In the genomic region with DNA sequence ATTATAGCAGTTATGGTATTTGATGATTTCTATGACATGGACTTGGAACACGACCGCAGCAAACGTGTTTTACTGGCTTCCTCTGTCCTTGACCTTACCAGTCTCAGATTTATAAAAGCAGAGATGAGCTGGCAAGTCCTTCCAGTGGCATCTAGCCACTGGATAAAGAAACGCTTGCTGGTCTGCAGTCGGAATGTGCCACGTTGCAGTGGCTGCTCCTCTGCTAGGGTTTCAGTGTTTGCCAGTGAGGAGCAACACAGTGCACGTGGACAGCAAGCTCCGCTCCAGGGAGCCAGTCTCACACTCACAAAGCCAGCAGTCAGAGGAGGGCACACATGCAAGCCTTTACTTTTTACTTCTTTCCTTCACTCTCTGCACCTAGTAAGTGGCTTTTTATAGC, we compare ENCODE assay signal across 29 mouse cellular contexts. TPM values are rescaled to one million over a fixed set of nuclear protein-coding genes. Genes with fewer than 3 reads are reported as not detected.
DNase-seq lines count a peak whose midpoint lies in the region; ATAC-seq and TF ChIP-seq lines count a peak whose summit lies in the region.
"Had no signal": no experiment of that assay in that cellular context is flagged by ENCODE, and none has a peak within 500 bp of the region (broad histone marks: within the 10 kb centered on the region; RNA-seq: fewer than 3 reads in every experiment).

No protein-coding gene starts in this region.

- peaks cover 6% of the 10 kb centered on the region; the same call in 1 of the 2 replicates for H3K4me1 ChIP-seq in liver, adult 2 months (ENCODE audit: control insufficient read depth, insufficient read depth, low read length)
- peaks cover 8% of the 10 kb centered on the region for H3K4me1 ChIP-seq in liver, embryonic 12.5 days
- peaks cover 3% of the 10 kb centered on the region; the same call in 1 of the 2 replicates for H3K4me1 ChIP-seq in kidney, embryonic 16.5 days (ENCODE audit: insufficient read depth, low read length)

- peaks cover 4% of the 10 kb centered on the region; the same call in 1 of the 2 replicates for H3K79me2 ChIP-seq in liver, adult 2 months (ENCODE audit: control insufficient read depth, insufficient read depth, low read length)

- no peak overlapping the region for H3K4me3 ChIP-seq in liver, adult 2 months (ENCODE audit: insufficient read depth, low read depth, low read length)
- no peak overlapping the region for H3K4me3 ChIP-seq in liver, embryonic 12.5 days
- no peak overlapping the region for H3K4me3 ChIP-seq in kidney, embryonic 16.5 days (ENCODE audit: low read length)
- H3K4me3 ChIP-seq: embryonic facial prominence, embryonic 13.5 days; erythroblast, embryonic 14.5 days; forebrain, embryonic 13.5 days; limb, embryonic 10.5 days; myocyte; neural tube, embryonic 13.5 days had no signal

- 67% methylated on average over 8 of the region's 8 CpGs for WGBS in liver, adult 2 months
- 84% methylated on average over 8 of the region's 8 CpGs for WGBS in liver, embryonic 12.5 days (ENCODE audit: insufficient replicate concordance)
- 96% methylated on average over 8 of the region's 8 CpGs for WGBS in kidney, embryonic 16.5 days

- no peaks in the 10 kb centered on the region for H3K27me3 ChIP-seq in liver, adult 2 months (ENCODE audit: control insufficient read depth, insufficient read depth, low read length)
- H3K27me3 ChIP-seq in liver, embryonic 12.5 days (replicated peaks), result no peaks in the 10 kb centered on the region
- H3K27me3 ChIP-seq in kidney, embryonic 16.5 days (ENCODE audit: insufficient read depth, low read length), result no peaks in the 10 kb centered on the region
- H3K27me3 ChIP-seq: embryonic facial prominence, embryonic 13.5 days; forebrain, embryonic 13.5 days; neural tube, embryonic 13.5 days had no signal

- H3K36me3 ChIP-seq in liver, adult 2 months (ENCODE audit: control insufficient read depth, insufficient read depth, low read length), result peaks cover 38% of the 10 kb centered on the region
- peaks cover 62% of the 10 kb centered on the region for H3K36me3 ChIP-seq in liver, embryonic 12.5 days
- H3K36me3 ChIP-seq in kidney, embryonic 16.5 days (ENCODE audit: insufficient read depth, low read length), result peaks cover 41% of the 10 kb centered on the region

- TF ChIP-seq POLR2A in liver, adult 2 months (IDR thresholded peaks at IDR 0.05; ENCODE audit: extremely low read depth, insufficient read depth, low read length), result no peak

- ATAC-seq in liver, embryonic 12.5 days, result no peak
- no peak for ATAC-seq in kidney, embryonic 16.5 days (ENCODE audit: low FRiP score, low TSS enrichment)
- ATAC-seq: CD4-positive, CD25-positive, alpha-beta regulatory T cell, adult 4 months; forebrain, embryonic 13.5 days; inflammation-experienced regulatory T-cells, adult 6 months; liver, postnatal 0 days; lung, postnatal 0 days; midbrain, embryonic 16.5 days had no signal

- no peak overlapping the region for H3K9ac ChIP-seq in liver, adult 2 months (ENCODE audit: low read depth, low read length)
- H3K9ac ChIP-seq in liver, embryonic 12.5 days, result no peak overlapping the region
- no peak overlapping the region for H3K9ac ChIP-seq in kidney, embryonic 16.5 days (replicated peaks; ENCODE audit: low read length)
- H3K9ac ChIP-seq: embryonic facial prominence, embryonic 13.5 days; forebrain, embryonic 13.5 days; hindbrain, embryonic 14.5 days; liver, postnatal 0 days; neural tube, embryonic 13.5 days had no signal

- TF ChIP-seq CTCF in liver, adult 2 months (IDR thresholded peaks at IDR 0.05; ENCODE audit: low read depth, low read length), result no peak

- peak; percentile 73 for DNase-seq in gastrocnemius, adult 18-20 months (ENCODE audit: low spot score)
- no peak for DNase-seq in gastrocnemius, postnatal 4 days (ENCODE audit: low spot score in 2 of 2)
- DNase-seq in liver, adult 2 months (ENCODE audit: extremely low read depth, low read depth, low spot score), result peak; percentile 68
- DNase-seq in gastrocnemius, postnatal 10 days, result peak; percentile 32
- DNase-seq in frontal cortex, adult 2 months (ENCODE audit: extremely low spot score in 1 of 2, low spot score in 1 of 2), result no peak
- no peak for DNase-seq in MN1 (ENCODE audit: low spot score)
- DNase-seq: cerebellum, adult 11-12 months; cerebellum, postnatal 10 days; kidney, adult 18-20 months; liver; liver, postnatal 0 days; retina, postnatal 1 day; right cerebral cortex, postnatal 25 days; thymus, postnatal 25 days had no signal

- H3K4me2 ChIP-seq in liver, embryonic 12.5 days, result no peak overlapping the region
- no peak overlapping the region for H3K4me2 ChIP-seq in kidney, embryonic 16.5 days (replicated peaks; ENCODE audit: low read depth, low read length)
- H3K4me2 ChIP-seq: embryonic facial prominence, embryonic 13.5 days; forebrain, embryonic 13.5 days; hindbrain, embryonic 14.5 days; neural tube, embryonic 13.5 days had no signal

- H3K27ac ChIP-seq in liver, adult 2 months (replicated peaks; ENCODE audit: insufficient read depth, low read depth, low read length), result no peak overlapping the region
- no peak overlapping the region for H3K27ac ChIP-seq in liver, embryonic 12.5 days
- no peak overlapping the region for H3K27ac ChIP-seq in kidney, embryonic 16.5 days (ENCODE audit: low read length)
- H3K27ac ChIP-seq: embryonic facial prominence, embryonic 13.5 days; forebrain, embryonic 13.5 days; hindbrain, embryonic 14.5 days; kidney, postnatal 0 days; limb, embryonic 10.5 days; macrophage; neural tube, embryonic 13.5 days had no signal

- no peaks in the 10 kb centered on the region for H3K9me3 ChIP-seq in liver, embryonic 12.5 days (replicated peaks)
- H3K9me3 ChIP-seq in kidney, embryonic 16.5 days (ENCODE audit: low read length), result no peaks in the 10 kb centered on the region
- H3K9me3 ChIP-seq: embryonic facial prominence, embryonic 13.5 days; forebrain, embryonic 13.5 days; limb, embryonic 10.5 days; neural tube, embryonic 13.5 days had no signal

RNA-seq across cellular contexts. Expression of a gene that starts 17.2 kb away (rescaled TPM):
- 100 to 1,000 TPM; 101 to 102 TPM for total RNA-seq in gastrocnemius, adult 18-20 months (2021)
- 10 to 100 TPM; 55.6 to 61.6 TPM for total RNA-seq in gastrocnemius, postnatal 4 days (2021)
- 34.4 and 64.2 TPM in 2 replicates for total RNA-seq in liver, adult 2 months (2014; rRNA removed)
- 13.6 TPM in 2 replicates for polyA plus RNA-seq in liver, adult 2 months (2012; rRNA removed)
- polyA plus RNA-seq in liver, embryonic 12.5 days (2016; fragmentation: Nextera tagmentation; extraction: Ambion mirVana), result 32.5 and 33.1 TPM in 2 replicates
- total RNA-seq in gastrocnemius, postnatal 10 days (2021), result 10 to 100 TPM; 81.0 to 85.2 TPM
- polyA plus RNA-seq in frontal cortex, adult 2 months (2012; rRNA removed), result 28.7 and 32.4 TPM in 2 replicates
- polyA plus RNA-seq in kidney, embryonic 16.5 days (2015; fragmentation: Nextera tagmentation; extraction: Ambion mirVana), result 100 and 102 TPM in 2 replicates

RNA-seq across cellular contexts. Expression of a gene that starts 17.3 kb away (rescaled TPM):
- total RNA-seq in gastrocnemius, adult 18-20 months (2021), result 10 to 100 TPM; 10.5 to 11.9 TPM
- 10 to 100 TPM; 16.3 to 22.9 TPM for total RNA-seq in gastrocnemius, postnatal 4 days (2021)
- 9.1 and 12.1 TPM in 2 replicates for total RNA-seq in liver, adult 2 months (2014; rRNA removed)
- polyA plus RNA-seq in liver, adult 2 months (2012; rRNA removed), result 2.4 and 2.8 TPM in 2 replicates
- polyA plus RNA-seq in liver, embryonic 12.5 days (2016; fragmentation: Nextera tagmentation; extraction: Ambion mirVana), result 34.6 and 35.1 TPM in 2 replicates
- 10 to 100 TPM; 14.5 to 17.6 TPM for total RNA-seq in gastrocnemius, postnatal 10 days (2021)
- 24.8 and 27.9 TPM in 2 replicates for polyA plus RNA-seq in frontal cortex, adult 2 months (2012; rRNA removed)
- 40.8 and 41.2 TPM in 2 replicates for polyA plus RNA-seq in kidney, embryonic 16.5 days (2015; fragmentation: Nextera tagmentation; extraction: Ambion mirVana)

RNA-seq across cellular contexts. Expression of a gene that starts 49.6 kb away (rescaled TPM):
- 10 to 100 TPM; 11.8 to 13.9 TPM for total RNA-seq in gastrocnemius, adult 18-20 months (2021)
- 10 to 100 TPM; 19.7 to 21.9 TPM for total RNA-seq in gastrocnemius, postnatal 4 days (2021)
- total RNA-seq in liver, adult 2 months (2014; rRNA removed), result 16.0 and 18.9 TPM in 2 replicates
- 1.7 and 2.4 TPM in 2 replicates for polyA plus RNA-seq in liver, adult 2 months (2012; rRNA removed)
- 41.1 and 42.1 TPM in 2 replicates for polyA plus RNA-seq in liver, embryonic 12.5 days (2016; fragmentation: Nextera tagmentation; extraction: Ambion mirVana)
- 10 to 100 TPM; 12.8 to 15.1 TPM for total RNA-seq in gastrocnemius, postnatal 10 days (2021)
- polyA plus RNA-seq in frontal cortex, adult 2 months (2012; rRNA removed), result 13.6 and 13.8 TPM in 2 replicates
- polyA plus RNA-seq in kidney, embryonic 16.5 days (2015; fragmentation: Nextera tagmentation; extraction: Ambion mirVana), result 57.5 and 58.7 TPM in 2 replicates

RNA-seq across cellular contexts. Expression of a gene that starts 56.8 kb away (rescaled TPM):
- under 1 TPM in 1 of 2 experiments, not detected in 1; 0.11 TPM for total RNA-seq in gastrocnemius, adult 18-20 months (2021)
- under 1 TPM; 0.16 to 0.22 TPM for total RNA-seq in gastrocnemius, postnatal 4 days (2021)
- total RNA-seq in liver, adult 2 months (2014; rRNA removed), result 2.2 and 2.6 TPM in 2 replicates
- 1.6 TPM in 2 replicates for polyA plus RNA-seq in liver, adult 2 months (2012; rRNA removed)
- polyA plus RNA-seq in liver, embryonic 12.5 days (2016; fragmentation: Nextera tagmentation; extraction: Ambion mirVana), result 0.07 and 0.14 TPM in 2 replicates
- total RNA-seq in gastrocnemius, postnatal 10 days (2021), result under 1 TPM; 0.05 to 0.09 TPM
- 0.15 and 0.22 TPM in 2 replicates for polyA plus RNA-seq in frontal cortex, adult 2 months (2012; rRNA removed)
- polyA plus RNA-seq in kidney, embryonic 16.5 days (2015; fragmentation: Nextera tagmentation; extraction: Ambion mirVana), result 0.16 and 0.17 TPM in 2 replicates
- polyA plus RNA-seq: erythroblast, embryonic 14.5 days; forebrain, embryonic 13.5 days; limb, embryonic 10.5 days; myocyte had no signal

Comparison
In these comparisons a context has a peak if more than half of its experiments do, and no peak if none do; other contexts are left out.
1. DNase-seq: peak in gastrocnemius, adult 18-20 months (single experiment), liver, adult 2 months (single experiment) and gastrocnemius, postnatal 10 days (single experiment); none in gastrocnemius, postnatal 4 days (0 of 2), frontal cortex, adult 2 months (0 of 2) and MN1 (single experiment).